Mouse (Mus musculus) monocyte, adult 5-6 weeks (primary cell): ENCODE measurements around the gene Vwa3a. TPM values are rescaled to one million over a fixed set of nuclear protein-coding genes. Genes with fewer than 3 reads are reported as not detected.

ENCODE experiments used
- ATAC-seq: fragments of 153-309, 156-312 bp; replicated peaks from 2 replicates; pipeline ENCODE4 v1.8.0; 2017; ENCODE audit warnings: mild to moderate bottlenecking; ENCODE audit not compliant: low TSS enrichment, insufficient number of reproducible peaks, severe bottlenecking, poor library complexity, low FRiP score
- total RNA-seq: library from RNA; stranded (forward); fragments of 200-1000, 200-491, 200-594 nt; gene quantifications from 3 replicates; pipeline ENCODE4 v1.2.3, GENCODE M21; 2017

The Vwa3a gene
- total RNA-seq, 1 experiment from 2014 or later, result not detected

DNA sequence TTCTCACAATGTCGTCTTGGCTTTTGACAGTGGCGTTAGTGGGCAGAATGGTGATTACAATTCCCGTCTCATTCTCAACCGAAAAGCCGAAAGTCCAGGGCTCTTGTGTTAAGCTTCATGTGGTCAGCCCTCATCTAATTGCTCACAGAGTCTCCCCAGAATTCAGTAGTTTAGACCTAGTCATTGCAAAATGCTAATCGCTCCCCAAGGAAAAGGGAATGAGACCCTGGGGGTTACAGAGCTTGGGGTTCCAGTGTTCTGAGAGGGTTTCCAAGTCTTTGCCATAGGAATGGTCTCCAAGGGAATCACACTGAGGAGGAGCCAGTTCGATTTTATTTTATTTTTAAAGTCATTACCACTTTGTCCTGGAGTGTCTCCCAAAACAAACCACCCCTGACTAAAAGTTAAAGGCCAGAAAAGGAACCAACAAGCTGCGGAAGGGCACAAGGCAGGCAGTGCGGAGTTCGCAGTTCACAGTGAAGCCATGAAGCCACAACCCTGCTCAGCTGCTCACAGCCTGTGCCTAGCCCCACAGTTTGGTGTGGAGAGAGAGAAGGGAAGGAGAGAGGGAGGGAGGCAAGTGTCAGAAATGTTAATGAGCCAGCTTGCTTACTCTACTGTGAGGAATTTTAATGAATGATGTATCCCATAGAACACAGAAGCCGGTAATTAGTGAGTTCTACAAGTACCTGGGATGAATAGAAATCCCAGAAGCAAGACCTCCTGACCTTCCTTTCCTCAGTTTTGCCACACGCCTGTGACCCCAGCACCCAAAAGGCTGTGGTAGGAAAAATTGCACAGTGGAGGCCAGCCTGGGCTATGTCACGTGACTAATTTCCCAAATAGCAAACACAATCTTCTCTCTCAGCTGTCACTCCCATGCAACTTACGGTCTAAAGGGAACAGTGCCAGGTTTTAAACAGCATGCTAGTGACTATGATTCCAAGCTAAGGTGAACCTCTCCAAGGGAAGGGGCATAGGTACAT, 4.5 kb downstream of the Vwa3a start:
- ATAC-seq, result no peak

DNA sequence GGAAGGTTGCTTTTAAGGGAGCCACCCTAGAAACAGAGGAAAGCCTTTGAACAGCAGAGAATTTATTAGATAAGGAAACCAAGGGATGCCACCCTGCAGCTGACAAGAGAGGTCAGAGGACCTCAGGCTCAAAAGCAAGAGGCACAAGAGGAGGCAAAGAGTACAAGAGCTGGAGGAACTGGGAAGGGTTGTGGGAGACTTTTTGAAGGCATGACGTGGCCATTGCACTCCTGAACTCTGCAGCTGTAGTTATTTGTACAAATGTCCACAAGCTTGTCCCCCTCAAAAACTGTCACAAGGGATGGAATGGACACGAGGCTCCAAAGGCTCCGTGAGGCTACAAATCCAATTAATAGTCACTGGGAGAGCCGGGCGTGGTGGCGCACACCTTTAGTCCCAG, 5.5 kb downstream of the Vwa3a start:
- no peak for ATAC-seq

DNA sequence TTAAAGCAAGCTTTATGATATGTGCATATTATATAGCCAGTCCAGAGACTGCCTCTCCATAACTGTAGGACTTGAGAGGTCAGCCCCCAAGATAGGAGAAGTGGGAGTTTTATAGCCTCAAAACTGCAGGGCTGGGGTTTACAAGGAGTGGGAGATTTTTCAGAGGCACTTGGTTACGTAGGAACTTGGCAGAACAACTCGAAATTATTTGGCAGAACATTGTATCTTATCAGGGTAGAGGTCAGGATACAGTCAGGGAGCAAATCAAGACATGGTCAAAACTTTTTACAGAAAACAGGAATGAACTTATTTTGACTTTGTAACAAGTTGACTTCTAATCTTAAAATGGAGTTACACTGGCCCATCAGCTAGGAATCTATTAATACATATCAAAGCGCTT, 6.9 kb downstream of the Vwa3a start:
- no peak for ATAC-seq

DNA sequence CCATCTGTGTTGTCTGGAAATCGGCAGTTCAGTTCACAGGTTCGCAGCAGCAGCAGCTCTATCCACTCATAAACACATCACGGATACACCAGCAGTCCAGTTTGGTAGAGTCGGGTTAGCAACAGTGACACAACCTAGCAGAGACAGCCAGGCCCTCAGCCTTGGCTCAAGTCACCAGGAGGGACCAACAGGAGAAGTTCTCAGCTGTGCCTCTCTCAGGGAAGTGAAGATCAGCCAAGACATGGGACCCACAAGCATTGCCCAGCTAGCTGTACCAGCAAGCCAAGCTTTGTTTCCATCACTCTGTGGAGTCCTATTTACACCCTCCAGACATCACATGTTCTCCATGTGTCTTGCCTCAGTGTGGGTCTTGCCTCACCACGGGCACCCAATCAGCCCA, 7.7 kb downstream of the Vwa3a start:
- no peak for ATAC-seq

DNA sequence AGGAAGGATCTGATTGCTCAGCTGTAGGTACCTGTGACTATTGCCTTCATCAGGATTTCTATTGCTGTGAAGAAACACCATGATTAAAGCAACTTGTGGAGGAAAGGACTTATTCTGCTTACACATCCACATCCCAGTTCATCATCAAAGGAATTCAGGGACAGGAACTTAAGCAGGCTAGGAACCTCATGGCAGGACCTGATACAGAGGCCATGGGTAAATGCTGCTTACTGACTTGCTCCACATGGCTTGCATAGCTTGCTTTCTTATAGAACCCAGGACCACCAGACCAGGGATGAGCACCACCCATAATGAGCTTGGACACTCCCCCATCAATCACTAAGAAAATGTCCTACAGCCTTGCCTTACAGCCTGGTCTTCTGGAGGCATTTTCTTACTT, 9.4 kb downstream of the Vwa3a start:
- ATAC-seq, result no peak

DNA sequence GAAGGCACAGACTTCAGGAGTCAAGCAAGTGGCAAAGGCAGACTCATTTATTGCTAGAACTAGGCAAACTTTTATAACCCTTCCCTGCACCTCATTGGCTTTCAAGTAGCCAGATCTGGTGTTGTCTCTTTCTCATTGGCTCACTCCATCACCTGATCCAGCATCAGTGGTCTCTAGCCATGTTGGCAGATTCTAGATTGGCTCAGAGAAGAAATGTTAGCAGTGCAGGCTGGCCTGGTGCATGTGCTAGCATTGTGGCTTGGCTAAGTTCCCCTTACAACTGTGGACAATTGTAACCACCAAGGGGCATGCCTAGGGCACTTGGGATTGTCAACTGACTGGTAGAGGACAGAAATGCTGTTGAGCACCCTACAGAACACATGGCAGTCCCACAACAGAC, 12.2 kb downstream of the Vwa3a start:
- no peak for ATAC-seq

DNA sequence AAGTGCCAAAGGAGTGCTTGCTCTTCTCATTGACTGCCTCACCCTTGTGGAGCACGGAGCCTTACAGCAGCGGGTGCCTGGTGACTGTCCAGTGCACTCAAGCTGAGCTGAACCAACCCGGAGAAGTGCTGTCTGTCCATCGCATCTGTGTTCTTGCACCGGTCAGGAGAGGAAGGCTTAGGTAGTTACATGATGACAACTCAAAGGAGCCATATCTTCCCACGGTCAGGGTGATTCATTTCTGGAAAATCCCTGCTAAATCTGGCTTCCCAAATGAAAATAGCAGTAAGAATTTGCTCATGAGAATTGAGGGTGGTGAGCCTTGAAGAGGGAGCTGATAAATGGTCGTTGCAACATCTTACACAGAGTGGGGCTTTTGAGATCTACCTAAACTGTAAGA, 12.8 kb downstream of the Vwa3a start:
- ATAC-seq, result no peak

DNA sequence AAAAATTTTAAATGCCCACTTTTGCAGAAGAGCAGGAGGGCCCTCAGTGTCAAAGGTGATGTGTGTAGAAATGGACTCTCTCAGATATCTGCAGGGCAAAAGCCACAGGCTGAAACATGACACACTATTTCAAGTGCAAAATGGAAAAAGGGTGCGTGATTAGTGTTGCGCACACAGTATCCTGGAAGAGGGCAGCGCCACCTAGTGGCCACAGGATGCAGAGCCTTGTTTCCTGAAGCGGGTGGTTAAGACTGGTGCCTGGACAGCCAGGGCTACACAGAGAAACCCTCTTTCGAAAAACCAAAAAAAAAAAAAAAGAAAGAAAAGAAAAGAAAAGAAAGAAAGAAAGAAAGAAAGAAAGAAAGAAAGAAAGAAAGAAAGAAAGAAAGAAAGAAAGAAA, 15.6 kb downstream of the Vwa3a start:
- peak; percentile 79 for ATAC-seq

DNA sequence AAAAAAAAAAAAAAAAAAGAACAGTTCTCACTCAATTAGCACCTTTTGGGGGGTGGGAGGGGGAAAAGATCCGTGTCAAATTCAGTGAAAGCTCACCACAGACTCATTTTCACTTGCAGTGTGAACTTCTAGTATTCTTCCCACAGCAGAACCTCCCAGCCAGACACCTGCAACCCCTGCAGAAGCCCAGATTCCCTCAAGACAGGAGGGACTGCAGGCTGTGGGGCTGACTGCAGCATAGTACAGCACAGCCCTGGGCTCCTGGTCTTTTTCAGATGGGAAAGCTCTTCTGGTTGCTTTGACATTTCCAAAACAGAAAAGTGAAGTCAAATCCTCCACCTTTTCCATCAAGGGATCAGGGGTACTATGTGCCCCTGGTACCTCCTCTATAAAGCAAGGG, 28.3 kb downstream of the Vwa3a start:
- no peak for ATAC-seq

DNA sequence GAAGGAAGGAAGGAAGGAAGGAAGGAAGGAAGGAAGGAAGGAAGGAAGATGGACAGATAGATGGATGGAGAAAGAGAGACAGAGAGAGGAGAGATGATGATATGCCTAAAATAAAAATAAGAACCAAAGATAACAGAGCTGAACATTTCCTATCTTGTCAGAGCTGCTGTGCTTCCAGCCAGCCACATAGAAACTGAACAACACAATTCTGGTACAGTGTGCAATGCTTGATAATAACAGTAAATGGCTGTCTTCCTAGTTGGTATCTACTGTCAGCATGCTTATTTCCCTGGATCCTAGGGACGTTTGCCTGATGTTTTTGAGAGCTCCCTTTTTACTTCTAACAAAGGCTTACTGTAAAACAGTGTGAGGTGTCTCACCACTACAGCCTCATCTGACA, 32.3 kb downstream of the Vwa3a start:
- ATAC-seq, result no peak

DNA sequence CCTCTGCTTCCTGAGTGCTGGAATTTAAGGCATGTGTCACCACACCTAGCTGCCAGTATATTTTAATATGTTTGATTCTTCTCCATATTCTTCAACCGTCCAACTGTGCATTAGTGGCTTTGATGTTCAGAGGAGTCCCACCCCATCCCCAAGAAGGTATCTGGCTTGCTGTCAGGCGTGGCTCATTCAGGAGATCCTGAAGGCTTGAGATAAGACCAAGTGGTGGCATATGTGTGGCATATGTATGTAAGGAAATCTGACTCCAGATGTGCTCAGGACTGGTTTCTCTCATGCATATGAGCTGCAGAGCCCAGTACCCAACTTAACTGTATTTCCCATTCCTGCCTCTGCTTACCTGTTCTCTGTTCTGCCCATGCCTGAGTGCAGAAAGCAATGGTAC, 38.9 kb downstream of the Vwa3a start:
- ATAC-seq, result no peak

DNA sequence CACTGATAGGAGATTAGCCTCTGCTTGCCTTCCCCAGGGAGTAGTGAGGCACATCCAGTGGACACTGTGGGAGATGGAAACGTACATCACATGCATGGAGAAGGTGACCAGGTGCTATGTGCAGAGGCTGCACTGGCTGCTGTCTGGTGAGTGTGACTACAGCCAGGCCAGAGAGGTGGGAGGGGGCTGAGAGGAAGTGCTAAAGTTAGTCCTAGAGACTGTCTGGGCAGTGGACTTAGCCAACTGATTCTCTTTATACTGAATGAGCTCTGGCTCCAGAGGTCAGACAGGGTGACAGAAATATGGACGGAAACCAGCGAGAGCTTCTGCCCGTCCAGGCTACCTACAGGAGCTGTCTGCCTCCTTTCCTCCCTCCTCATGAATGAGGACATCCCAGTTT, 56.4 kb downstream of the Vwa3a start:
- ATAC-seq, result no peak

DNA sequence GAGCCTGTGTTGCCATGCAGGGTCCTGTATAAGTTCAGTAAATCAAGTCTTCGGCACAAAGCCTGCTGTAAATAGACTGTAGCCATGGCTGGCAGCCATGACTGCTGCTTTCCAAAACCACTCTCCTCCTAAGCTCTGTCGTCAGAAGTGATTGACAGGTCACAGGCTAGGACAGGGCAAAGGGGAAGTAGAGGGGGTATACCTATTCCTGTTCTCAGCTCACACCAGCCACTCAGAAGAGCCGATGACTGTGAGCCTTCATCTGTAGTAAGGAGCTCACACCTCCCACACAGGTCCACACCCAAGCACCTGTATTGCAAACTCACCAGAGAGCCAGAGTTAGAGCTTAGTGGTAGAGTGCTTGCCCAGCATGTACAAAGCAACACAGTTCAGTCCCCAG, 57.3 kb downstream of the Vwa3a start:
- ATAC-seq, result no peak

DNA sequence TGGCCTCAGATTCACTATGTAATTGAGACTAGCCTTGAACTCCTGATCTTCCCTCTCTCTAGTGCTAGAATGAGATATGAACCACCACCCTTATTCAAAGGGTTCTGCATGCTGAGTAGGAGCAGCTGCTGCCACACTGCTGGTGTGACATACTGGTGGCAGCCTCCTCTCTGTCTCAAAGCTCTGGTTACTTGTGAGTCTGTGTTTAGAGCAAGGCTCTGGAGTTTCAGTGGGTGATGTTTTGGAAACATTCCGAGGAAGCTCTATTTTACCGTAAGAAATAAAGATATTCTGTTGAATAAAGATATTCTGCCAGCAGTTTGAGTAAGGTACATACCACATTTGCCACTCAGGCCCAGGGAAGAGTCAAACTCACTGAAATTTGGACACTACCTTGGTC, 64.2 kb downstream of the Vwa3a start:
- ATAC-seq, result no peak

DNA sequence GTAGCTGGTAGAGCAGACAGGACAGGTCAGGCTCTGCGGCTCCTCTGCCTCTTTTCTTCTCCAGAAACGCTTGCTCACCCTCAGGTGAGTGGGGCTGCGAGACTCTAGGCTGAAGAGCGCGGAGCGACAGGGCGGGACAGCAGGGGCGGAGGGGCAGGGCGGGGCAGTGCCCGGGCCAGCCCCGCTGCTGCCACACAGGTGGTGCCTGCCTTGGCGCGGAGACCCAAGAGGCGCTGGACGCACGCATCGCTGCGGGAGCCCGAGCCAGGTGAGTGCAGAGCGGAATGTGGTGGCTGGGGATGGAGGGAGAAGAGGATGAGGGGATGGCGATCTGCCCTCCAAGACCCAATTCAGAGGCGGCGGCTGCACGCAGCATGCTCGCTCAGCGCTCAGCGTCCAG, 70.6 kb downstream of the Vwa3a start:
- no peak for ATAC-seq

DNA sequence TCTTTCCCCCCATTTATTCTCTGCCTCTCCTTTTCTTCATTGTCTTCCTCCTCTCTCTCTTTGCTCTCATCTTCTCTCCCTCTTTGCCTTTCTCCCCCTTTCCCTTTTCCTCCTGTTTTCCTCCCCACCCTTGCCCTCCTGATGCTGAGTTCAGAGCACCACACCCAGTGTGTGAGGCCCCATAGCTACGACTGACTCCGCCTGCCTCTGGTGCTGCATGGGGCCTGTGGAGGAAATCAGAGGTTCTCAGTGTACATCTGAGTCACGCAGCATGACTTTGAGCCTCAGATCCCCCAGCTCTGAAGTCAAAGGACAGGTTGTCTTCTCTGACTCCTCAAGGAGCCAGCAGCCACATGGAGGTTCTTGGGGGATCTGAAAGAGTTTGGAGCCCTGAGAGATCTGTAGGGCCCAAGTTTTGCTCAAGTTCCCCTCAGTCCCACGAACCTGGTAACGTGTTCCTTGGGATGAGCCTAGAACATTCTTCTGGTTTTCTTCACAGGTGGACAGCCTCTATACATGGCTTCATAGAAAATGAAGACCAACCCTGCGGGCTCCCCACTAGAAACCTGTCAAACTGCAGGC, 72.8 kb downstream of the Vwa3a start, which contains the start of gene Gm5737:
Gene Gm5737 (plus strand): TSS at position 532 of the 582 bp plus-strand sequence.
- ATAC-seq, result no peak

DNA sequence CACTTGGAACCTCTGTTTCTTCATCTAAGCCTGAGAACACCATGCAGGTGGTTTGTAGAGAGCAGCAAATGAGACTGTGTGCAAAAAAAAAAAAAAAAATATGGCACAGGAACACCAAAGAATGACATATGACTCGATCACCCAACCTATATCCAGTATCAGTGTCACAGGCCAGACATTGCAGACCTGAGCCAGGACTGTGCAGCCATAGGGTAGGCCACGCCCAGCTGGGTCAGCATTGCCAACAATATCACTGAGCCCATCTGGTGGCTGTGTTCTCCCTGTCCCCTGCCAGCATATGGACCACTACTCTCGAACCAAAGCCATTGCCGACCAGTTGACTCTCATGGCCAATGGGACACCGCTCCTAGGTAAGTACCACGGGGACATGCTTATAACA, 78.4 kb downstream of the Vwa3a start:
- no peak for ATAC-seq

DNA sequence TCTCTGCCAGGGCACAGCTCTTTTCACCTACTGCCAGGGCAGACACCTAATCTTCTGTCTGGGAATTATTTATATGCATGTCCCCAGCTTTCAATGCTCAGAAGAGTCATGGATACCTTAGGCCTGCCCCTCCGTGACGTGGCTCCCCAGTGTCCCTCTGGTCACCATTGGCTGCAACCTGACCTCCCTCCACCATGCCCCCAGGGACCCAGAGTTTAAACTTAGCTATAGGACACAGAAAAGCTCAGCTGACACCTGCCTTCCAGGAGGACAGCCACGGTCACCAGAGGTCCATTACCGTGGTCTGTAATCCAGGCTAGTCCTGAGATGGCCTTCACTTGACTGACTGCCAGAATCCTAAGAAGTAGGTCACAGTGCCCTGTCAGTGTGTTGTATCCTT, 80.3 kb downstream of the Vwa3a start:
- no peak for ATAC-seq

DNA sequence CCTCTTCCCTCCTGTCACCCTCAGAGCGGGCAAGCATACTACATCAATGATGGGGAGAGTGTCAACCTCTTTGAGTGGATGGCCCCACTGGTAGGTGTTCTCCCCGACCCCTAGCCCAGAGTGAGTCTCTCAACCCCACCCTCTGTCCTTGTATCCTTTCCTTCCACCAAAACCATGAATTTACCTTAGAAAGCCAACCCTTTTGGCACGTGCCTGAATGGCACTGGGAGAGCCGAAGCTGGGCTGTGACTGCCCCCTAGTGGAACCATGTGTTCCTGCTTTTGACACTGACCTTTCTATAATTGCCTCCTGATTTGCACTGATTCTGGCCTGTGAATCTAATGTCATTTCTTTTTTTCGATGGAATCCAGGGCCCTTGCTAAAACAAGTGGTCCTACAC, 84.1 kb downstream of the Vwa3a start:
- ATAC-seq, result 0 out of 2 replicates have a peak, but pooled peaks have one; percentile 41

DNA sequence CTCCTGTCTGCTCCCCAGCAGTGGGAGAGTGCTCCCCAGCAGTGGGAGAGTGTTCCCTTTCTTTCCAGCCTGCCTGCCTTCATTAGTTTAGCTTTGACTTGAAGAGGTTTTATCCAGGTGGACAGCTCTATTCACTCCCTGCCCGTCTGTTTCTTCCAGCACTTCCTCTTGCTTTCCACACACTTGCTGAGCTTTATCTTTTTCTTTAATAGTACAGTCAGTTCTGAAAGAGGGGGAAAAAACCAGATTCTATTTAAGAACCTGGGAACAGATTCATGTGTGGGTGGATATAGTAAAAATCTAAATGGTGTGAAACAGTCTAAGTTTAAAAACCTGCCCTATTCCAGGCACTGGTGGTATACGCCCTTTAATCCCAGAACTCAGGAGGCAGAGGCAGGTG, 86.0 kb downstream of the Vwa3a start:
- no peak for ATAC-seq
